Comparison of ENCODE assay signal across 33 mouse cellular contexts in genomic region chr11:89035552-89035951, GRCm38 (mm10). TPM values are rescaled to one million over a fixed set of nuclear protein-coding genes. Genes with fewer than 3 reads are reported as not detected.
DNase-seq lines count a peak whose midpoint lies in the region; ATAC-seq and TF ChIP-seq lines count a peak whose summit lies in the region.
"Had no signal": no experiment of that assay in that cellular context is flagged by ENCODE, and none has a peak within 500 bp of the region (broad histone marks: within the 10 kb centered on the region; RNA-seq: fewer than 3 reads in every experiment).

No protein-coding gene starts in this region.

- no peak overlapping the region for H3K9ac ChIP-seq in liver, postnatal 0 days (replicated peaks)
- no peak overlapping the region for H3K9ac ChIP-seq in liver, embryonic 12.5 days
- H3K9ac ChIP-seq: embryonic facial prominence, embryonic 13.5 days; forebrain, embryonic 12.5 days; forebrain, embryonic 15.5 days; hindbrain, embryonic 12.5 days; hindbrain, embryonic 15.5 days had no signal

- ATAC-seq in liver, postnatal 0 days = peak; percentile 60
- ATAC-seq in liver, embryonic 12.5 days = no peak
- ATAC-seq in megakaryocyte progenitor cell, adult 5-6 weeks (replicated peaks; ENCODE audit: poor library complexity) = peak; percentile 60
- ATAC-seq: forebrain, embryonic 15.5 days; Patski had no signal

- H3K4me3 ChIP-seq in liver, postnatal 0 days (ENCODE audit: low read depth, low read length) = no peak overlapping the region
- no peak overlapping the region for H3K4me3 ChIP-seq in liver, embryonic 12.5 days
- no peak overlapping the region for H3K4me3 ChIP-seq in lung, adult 2 months (replicated peaks; ENCODE audit: extremely low read depth, low read depth, low read length)
- H3K4me3 ChIP-seq: embryonic facial prominence, embryonic 10.5 days; embryonic facial prominence, embryonic 13.5 days; erythroblast, embryonic 14.5 days; forebrain, embryonic 12.5 days; forebrain, embryonic 15.5 days; hindbrain, embryonic 12.5 days; hindbrain, embryonic 15.5 days had no signal

- H3K4me1 ChIP-seq in liver, postnatal 0 days (ENCODE audit: insufficient read depth) = no peaks in the 10 kb centered on the region
- H3K4me1 ChIP-seq in liver, embryonic 12.5 days = no peaks in the 10 kb centered on the region
- H3K4me1 ChIP-seq in lung, adult 2 months (ENCODE audit: control insufficient read depth, insufficient read depth, low read length) = no peaks in the 10 kb centered on the region
- H3K4me1 ChIP-seq: embryonic facial prominence, embryonic 13.5 days; forebrain, embryonic 12.5 days; forebrain, embryonic 15.5 days; hindbrain, embryonic 12.5 days; hindbrain, embryonic 15.5 days had no signal

- TF ChIP-seq EP300 in liver, postnatal 0 days (IDR thresholded peaks at IDR 0.05; ENCODE audit: low read depth) = peak; percentile 61

- no peak for DNase-seq in liver, postnatal 0 days
- peak; percentile 35 for DNase-seq in lung, postnatal 36 days
- no peak for DNase-seq in lung, adult 2 months
- DNase-seq in adrenal gland, postnatal 25 days = no peak
- DNase-seq in spleen, adult 12 weeks (ENCODE audit: low spot score) = no peak
- DNase-seq: adrenal gland, adult 2 months; adrenal gland, postnatal 14 days; B cell, adult 2 months; cerebellum, adult 11-12 months; cerebellum, adult 8-10 months; cerebellum, postnatal 10 days; cerebellum, postnatal 36 days; embryo, embryonic 11 days; gastrocnemius, postnatal 36 days; heart, adult 11 months had no signal

- no peak for TF ChIP-seq POLR2A in lung, adult 2 months (IDR thresholded peaks at IDR 0.05; ENCODE audit: borderline replicate concordance, extremely low read depth, low read depth, low read length)

- no peaks in the 10 kb centered on the region for H3K9me3 ChIP-seq in liver, postnatal 0 days (ENCODE audit: low read length)
- no peaks in the 10 kb centered on the region for H3K9me3 ChIP-seq in liver, embryonic 12.5 days (replicated peaks)
- H3K9me3 ChIP-seq: embryonic facial prominence, embryonic 10.5 days; embryonic facial prominence, embryonic 13.5 days; forebrain, embryonic 12.5 days; forebrain, embryonic 15.5 days; G1E; hindbrain, embryonic 12.5 days; hindbrain, embryonic 15.5 days had no signal

- no peaks in the 10 kb centered on the region for H3K27me3 ChIP-seq in liver, postnatal 0 days (ENCODE audit: insufficient read depth, low read length)
- no peaks in the 10 kb centered on the region for H3K27me3 ChIP-seq in liver, embryonic 12.5 days (replicated peaks)
- H3K27me3 ChIP-seq: CH12.LX; embryonic facial prominence, embryonic 13.5 days; forebrain, embryonic 12.5 days; forebrain, embryonic 15.5 days; hindbrain, embryonic 12.5 days; hindbrain, embryonic 15.5 days; Patski had no signal

- H3K27ac ChIP-seq in liver, postnatal 0 days (ENCODE audit: low read depth) = no peak overlapping the region
- no peak overlapping the region for H3K27ac ChIP-seq in liver, embryonic 12.5 days
- H3K27ac ChIP-seq: embryonic facial prominence, embryonic 10.5 days; embryonic facial prominence, embryonic 13.5 days; forebrain, embryonic 12.5 days; forebrain, embryonic 15.5 days; hindbrain, embryonic 12.5 days; hindbrain, embryonic 15.5 days had no signal

- 65% methylated on average over 3 of the region's 3 CpGs for WGBS in liver, postnatal 0 days (ENCODE audit: insufficient replicate concordance)
- WGBS in liver, embryonic 12.5 days (ENCODE audit: insufficient replicate concordance) = 62% methylated on average over 3 of the region's 3 CpGs
- WGBS in lung, adult 2 months = 54% methylated on average over 3 of the region's 3 CpGs

- H3K4me2 ChIP-seq in liver, postnatal 0 days (ENCODE audit: low read depth, low read length) = no peak overlapping the region
- no peak overlapping the region for H3K4me2 ChIP-seq in liver, embryonic 12.5 days
- H3K4me2 ChIP-seq: embryonic facial prominence, embryonic 13.5 days; forebrain, embryonic 12.5 days; forebrain, embryonic 15.5 days; heart, embryonic 11.5 days; hindbrain, embryonic 12.5 days; hindbrain, embryonic 15.5 days had no signal

- peaks cover 11% of the 10 kb centered on the region for H3K36me3 ChIP-seq in liver, postnatal 0 days (replicated peaks; ENCODE audit: insufficient read depth, low read length)
- peaks cover 8% of the 10 kb centered on the region for H3K36me3 ChIP-seq in liver, embryonic 12.5 days

- no peak for TF ChIP-seq CTCF in liver, postnatal 0 days (IDR thresholded peaks at IDR 0.05; ENCODE audit: low read depth)
- TF ChIP-seq CTCF in lung, adult 2 months (IDR thresholded peaks at IDR 0.05; ENCODE audit: insufficient read depth, low read length) = no peak

RNA-seq across cellular contexts. Expression of gene Dgke, which starts 31.1 kb away (rescaled TPM):
- 0.53 and 0.60 TPM in 2 replicates for polyA plus RNA-seq in liver, postnatal 0 days (2015; fragmentation: Nextera tagmentation; extraction: Ambion mirVana)
- 1.6 and 1.7 TPM in 2 replicates for polyA plus RNA-seq in liver, embryonic 12.5 days (2016; fragmentation: Nextera tagmentation; extraction: Ambion mirVana)
- polyA plus RNA-seq in lung, adult 2 months (2012; rRNA removed) = 8.2 and 9.4 TPM in 2 replicates
- total RNA-seq in megakaryocyte progenitor cell, adult 5-6 weeks (2015) = 2.6 and 3.6 TPM in 2 replicates
- 4.6 and 6.2 TPM in 2 replicates for total RNA-seq in megakaryocyte progenitor cell, adult 5-6 weeks (2017)
- total RNA-seq in adrenal gland, postnatal 25 days (2021) = 9.5 and 10.4 TPM in 2 replicates
- polyA plus RNA-seq: erythroblast, embryonic 14.5 days had no signal

RNA-seq across cellular contexts. Expression of gene Trim25, which starts 36.4 kb away (rescaled TPM):
- polyA plus RNA-seq in liver, postnatal 0 days (2015; fragmentation: Nextera tagmentation; extraction: Ambion mirVana) = 20.4 and 20.6 TPM in 2 replicates
- 23.1 and 25.9 TPM in 2 replicates for polyA plus RNA-seq in liver, embryonic 12.5 days (2016; fragmentation: Nextera tagmentation; extraction: Ambion mirVana)
- polyA plus RNA-seq in lung, adult 2 months (2012; rRNA removed) = 51.5 and 52.9 TPM in 2 replicates
- 22.8 and 28.2 TPM in 2 replicates for total RNA-seq in megakaryocyte progenitor cell, adult 5-6 weeks (2015)
- total RNA-seq in megakaryocyte progenitor cell, adult 5-6 weeks (2017) = 16.7 and 21.2 TPM in 2 replicates
- 133 and 149 TPM in 2 replicates for total RNA-seq in adrenal gland, postnatal 25 days (2021)

RNA-seq across cellular contexts. Expression of gene Gm525, which starts 38.1 kb away (rescaled TPM):
- 0.31 and 0.39 TPM in 2 replicates for polyA plus RNA-seq in liver, postnatal 0 days (2015; fragmentation: Nextera tagmentation; extraction: Ambion mirVana)
- not detected in 2 replicates for polyA plus RNA-seq in liver, embryonic 12.5 days (2016; fragmentation: Nextera tagmentation; extraction: Ambion mirVana)
- polyA plus RNA-seq in lung, adult 2 months (2012; rRNA removed) = 0.76 and 1.0 TPM in 2 replicates
- not detected in 2 replicates for total RNA-seq in megakaryocyte progenitor cell, adult 5-6 weeks (2015)
- not detected in 2 replicates for total RNA-seq in megakaryocyte progenitor cell, adult 5-6 weeks (2017)
- not detected in 2 replicates for total RNA-seq in adrenal gland, postnatal 25 days (2021)
- total RNA-seq: adrenal gland, adult 2 months; adrenal gland, postnatal 14 days; G1E; gastrocnemius, adult 8-10 months; gastrocnemius, postnatal 36 days; heart, postnatal 25 days; hematopoietic stem cell, adult 5-6 weeks had no signal
- polyA plus RNA-seq: embryonic facial prominence, embryonic 10.5 days; erythroblast, embryonic 14.5 days; forebrain, embryonic 12.5 days; forebrain, embryonic 15.5 days; G1E; heart, embryonic 11.5 days; heart, embryonic 14.5 days; heart, postnatal 0 days; hindbrain, embryonic 15.5 days; Patski had no signal
